Mouse (Mus musculus): Measurements from ENCODE around the gene Smad6.

Smad6 gene

GRCm38 (mm10) chr9:63980179-63981086, 41.4 kb downstream of the Smad6 start:
- no peak for TF ChIP-seq GATA4 (IDR thresholded peaks at IDR 0.05; ENCODE audit: insufficient replicate concordance, low read length)

- TF ChIP-seq GATA4 (IDR thresholded peaks at IDR 0.05; ENCODE audit: insufficient replicate concordance, low read length) = peak; percentile 86; the same call in 1 of the 2 replicates
Observed at GRCm38 (mm10) chr9:63979275-63979674, 42.6 kb downstream of the Smad6 start.

GRCm38 (mm10) chr9:63978682-63979081, 43.2 kb downstream of the Smad6 start:
- TF ChIP-seq GATA4 (IDR thresholded peaks at IDR 0.05; ENCODE audit: insufficient replicate concordance, low read length) = peak; percentile 74; the same call in 1 of the 2 replicates

- TF ChIP-seq GATA4 (IDR thresholded peaks at IDR 0.05; ENCODE audit: insufficient replicate concordance, low read length) = no peak
Observed at GRCm38 (mm10) chr9:63975996-63976395, 45.9 kb downstream of the Smad6 start.

GRCm38 (mm10) chr9:63974258-63975023, 47.4 kb downstream of the Smad6 start:
- TF ChIP-seq GATA4 (IDR thresholded peaks at IDR 0.05; ENCODE audit: insufficient replicate concordance, low read length) = no peak

DNA sequence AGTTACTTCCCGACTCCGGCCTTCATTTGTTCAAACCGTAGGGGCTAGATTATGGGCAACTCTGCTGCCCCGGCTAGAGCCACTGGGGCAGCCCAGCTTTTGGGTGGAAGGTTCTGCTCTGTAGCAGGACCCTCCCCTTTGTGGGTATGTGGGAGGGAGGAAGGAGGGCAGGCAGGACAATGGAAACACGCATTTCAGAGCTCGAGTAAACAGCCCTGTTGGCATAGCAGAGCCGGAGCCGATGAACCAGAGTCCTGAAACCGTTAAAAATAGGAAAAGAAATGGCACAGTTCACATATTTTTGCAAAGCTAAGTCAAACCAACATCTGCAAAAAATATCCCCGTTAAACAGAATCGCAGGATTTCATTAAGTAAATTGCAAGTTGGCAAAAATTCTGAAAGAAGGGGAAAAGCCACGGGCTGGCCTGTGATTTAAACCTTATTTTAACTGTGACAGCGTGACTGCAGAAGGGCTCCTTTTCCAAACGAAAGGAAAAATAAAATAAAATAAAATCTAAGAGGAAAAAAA, 48.1 kb downstream of the Smad6 start:
- no peak for TF ChIP-seq GATA4 (IDR thresholded peaks at IDR 0.05; ENCODE audit: insufficient replicate concordance, low read length)

GRCm38 (mm10) chr9:63972576-63973290, 49.1 kb downstream of the Smad6 start:
- TF ChIP-seq GATA4 (IDR thresholded peaks at IDR 0.05; ENCODE audit: insufficient replicate concordance, low read length) = no peak

DNA sequence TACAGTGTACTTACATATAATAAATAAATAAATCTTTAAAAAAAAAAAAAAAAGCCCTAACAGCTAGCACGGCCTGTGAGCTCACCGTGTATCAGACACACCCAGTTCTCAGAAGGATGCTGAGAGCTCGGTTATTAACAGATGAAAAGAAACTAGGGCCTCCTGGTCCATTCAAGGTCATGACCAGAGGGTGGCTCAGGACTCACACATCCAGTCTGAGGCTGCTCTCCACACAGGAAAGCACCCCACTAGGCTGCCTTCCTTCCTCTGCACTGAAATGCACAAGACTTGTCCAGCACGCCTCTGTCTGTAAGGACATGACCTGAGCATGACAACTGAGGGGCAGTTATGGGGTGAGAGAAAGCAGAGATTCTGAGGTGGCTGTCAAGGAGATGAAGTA, 50.3 kb downstream of the Smad6 start:
- TF ChIP-seq GATA4 (IDR thresholded peaks at IDR 0.05; ENCODE audit: insufficient replicate concordance, low read length) = peak; percentile 30; the same call in 1 of the 2 replicates

GRCm38 (mm10) chr9:63970836-63971235, 51.0 kb downstream of the Smad6 start:
- TF ChIP-seq GATA4 (IDR thresholded peaks at IDR 0.05; ENCODE audit: insufficient replicate concordance, low read length) = no peak

GRCm38 (mm10) chr9:63970388-63970787, 51.5 kb downstream of the Smad6 start:
- TF ChIP-seq GATA4 (IDR thresholded peaks at IDR 0.05; ENCODE audit: insufficient replicate concordance, low read length) = peak; percentile 83; the same call in 1 of the 2 replicates

DNA sequence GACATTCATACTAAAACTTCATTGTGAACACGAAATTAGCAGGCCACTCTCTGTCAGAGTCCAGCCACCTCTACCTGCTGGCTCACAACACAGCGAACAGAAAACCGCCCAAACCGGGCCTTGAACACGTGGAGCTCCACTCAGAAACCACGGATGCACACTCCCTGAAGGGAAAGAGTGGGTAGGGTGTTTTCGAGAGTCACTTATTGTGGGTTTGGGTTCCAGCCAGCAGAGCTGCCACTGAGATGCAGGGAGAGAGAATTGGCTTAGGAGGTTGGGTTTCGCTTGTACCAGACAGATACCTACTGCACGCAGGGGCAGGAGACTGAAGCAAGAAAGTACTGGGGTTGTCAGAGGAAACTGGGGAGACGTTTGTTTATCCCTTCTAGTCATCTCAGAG, 52.4 kb downstream of the Smad6 start:
- TF ChIP-seq GATA4 (IDR thresholded peaks at IDR 0.05; ENCODE audit: insufficient replicate concordance, low read length) = no peak

DNA sequence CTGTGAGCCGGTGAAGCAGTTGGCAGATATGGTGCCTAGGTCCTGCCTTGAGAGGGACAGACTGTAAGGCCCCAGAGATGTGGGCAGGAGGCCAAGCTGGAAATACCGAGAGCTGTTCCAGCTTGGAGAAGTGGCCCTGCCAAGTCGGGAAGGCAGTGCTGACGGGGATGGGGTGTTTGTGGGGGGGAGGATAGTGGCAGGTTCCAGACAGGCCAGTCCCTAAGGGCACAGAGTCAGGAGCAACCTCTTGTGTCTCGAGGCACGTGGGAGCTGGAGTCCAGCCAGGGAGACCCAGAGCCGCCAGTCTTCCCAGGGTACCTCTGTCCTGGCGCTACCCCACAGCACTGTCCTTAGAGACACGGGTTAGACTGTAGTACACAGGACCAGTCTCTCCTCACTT, 53.3 kb downstream of the Smad6 start:
- TF ChIP-seq GATA4 (IDR thresholded peaks at IDR 0.05; ENCODE audit: insufficient replicate concordance, low read length) = peak; percentile 69; the same call in 1 of the 2 replicates

- TF ChIP-seq GATA4 (IDR thresholded peaks at IDR 0.05; ENCODE audit: insufficient replicate concordance, low read length) = no peak
Observed at GRCm38 (mm10) chr9:63967408-63968172, 54.3 kb downstream of the Smad6 start.

- TF ChIP-seq GATA4 (IDR thresholded peaks at IDR 0.05; ENCODE audit: insufficient replicate concordance, low read length) = no peak
Observed at GRCm38 (mm10) chr9:63965579-63965981, 56.3 kb downstream of the Smad6 start.

All from liver, adult (tissue).